In the genomic region with DNA sequence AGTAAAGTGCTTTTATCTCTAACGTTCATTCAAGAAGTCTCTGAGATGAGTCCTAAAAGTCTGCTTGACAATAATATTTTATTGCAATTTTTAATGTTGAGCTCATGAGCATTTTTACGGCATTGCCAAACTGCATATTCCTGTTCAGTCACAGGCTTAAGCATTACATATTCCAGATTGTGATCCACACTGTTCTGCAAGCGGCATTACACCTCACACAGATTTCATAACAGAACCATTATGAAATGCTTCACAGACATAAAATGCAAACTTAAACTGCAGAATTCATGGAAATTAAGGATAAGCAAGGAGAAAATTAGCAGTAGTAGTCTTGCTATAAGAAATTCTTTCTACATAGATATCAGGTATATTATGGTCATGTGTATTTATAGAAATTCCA, we compare ENCODE assay signal across 18 mouse cellular contexts.
A peak's percentile ranks its signal among the peaks of the same experiment; 100 is the strongest.
DNase-seq lines count a peak whose midpoint lies in the region.
"Had no signal": no experiment of that assay in that cellular context is flagged by ENCODE, and none has a peak within 500 bp of the region (broad histone marks: within the 10 kb centered on the region; RNA-seq: fewer than 3 reads in every experiment).

No protein-coding gene starts in this region.

- DNase-seq in frontal cortex, adult 2 months (ENCODE audit: extremely low spot score in 1 of 2, low spot score in 1 of 2): peak; percentile 1 to 26
- DNase-seq in frontal cortex, postnatal 25 days (ENCODE audit: low spot score in 2 of 2): no peak
- DNase-seq in adipocyte (ENCODE audit: low spot score): peak; percentile 5
- peak; percentile 10 for DNase-seq in fat pad, adult 2 months (ENCODE audit: extremely low read depth, low read depth, low spot score)
- no peak for DNase-seq in heart, adult 8-10 months (ENCODE audit: low spot score)
- DNase-seq in thymus, postnatal 4 days: no peak
- DNase-seq: adrenal gland, adult 2 months; adrenal gland, postnatal 14 days; B cell, adult 2 months; cerebellum, adult 18-20 months; cerebellum, adult 9-10 months; cerebellum, postnatal 14 days; gastrocnemius, postnatal 10 days; gastrocnemius, postnatal 36 days; heart, adult 11 months; heart, postnatal 14 days; heart, postnatal 4 days; kidney, adult 18-20 months had no signal

Comparison
In these comparisons a context has a peak if more than half of its experiments do, and no peak if none do; other contexts are left out.
1. DNase-seq: peak in frontal cortex, adult 2 months (2 of 2), adipocyte (single experiment) and fat pad, adult 2 months (single experiment); none in frontal cortex, postnatal 25 days (0 of 2), heart, adult 8-10 months (single experiment) and thymus, postnatal 4 days (single experiment).